Mouse (Mus musculus) erythroblast, embryonic 14.5 days (primary cell): ENCODE results near the gene Atxn1.

Experiments used
- GATA1 ChIP-seq: IDR thresholded peaks from 2 replicates; pipeline ENCODE4 v1.6.1; 2012; ENCODE audit warnings: low read length, inconsistent platforms, mixed read lengths
- TAL1 ChIP-seq: IDR thresholded peaks from 3 replicates; pipeline ENCODE4 v1.6.1; 2012; ENCODE audit warnings: low read length, inconsistent platforms, mixed read lengths

DNA sequence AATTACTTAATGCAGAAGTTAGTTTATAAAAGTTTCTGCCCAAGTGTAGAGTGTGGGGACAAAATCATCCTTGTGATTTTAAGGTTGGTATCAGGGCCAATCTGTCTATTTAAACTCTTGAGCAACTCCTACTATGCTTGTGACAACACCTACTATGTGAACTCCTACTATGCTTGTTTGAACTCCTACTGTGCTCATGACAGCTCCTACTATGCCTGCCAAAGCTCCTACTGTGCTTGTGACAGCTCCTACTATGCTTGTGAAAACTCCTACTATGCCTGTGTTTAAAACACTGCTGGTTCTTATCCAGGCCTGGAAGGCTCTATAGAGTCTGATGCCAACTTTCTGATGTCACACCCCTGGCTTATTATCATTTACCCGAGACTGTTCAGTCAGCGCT lies 292.2 kb downstream of the Atxn1 start:
- no peak for TF ChIP-seq TAL1
- no peak for TF ChIP-seq GATA1
